Mouse (Mus musculus) lung, embryonic 14.5 days (tissue): ENCODE measurements at regions not wholly inside any gene's neighbourhood (a gene's known extent, or its start where the extent isn't known, plus 50 kb on each side); places are given as distances from the start of the nearest gene placed in this dataset.
A peak's percentile ranks its signal among the peaks of the same experiment; 100 is the strongest.

Experiments
- ATAC-seq: fragments of 200-750 bp; cut with Nextera tagmentation; 2 replicates; pipeline ENCODE4 v1.8.0; 2017; ENCODE audit warnings: mild to moderate bottlenecking, moderate TSS enrichment, moderate library complexity; ENCODE audit not compliant: insufficient read depth
- DNase-seq: peaks from one replicate; pipeline ENCODE4 v3.0.0-alpha.2; 2015
- H3K27ac ChIP-seq: fragments of 300-500 bp; sonication (generic); 2 replicates; pipeline ENCODE4 v1.5.1; 2014; ENCODE audit warnings: low read depth, mild to moderate bottlenecking, moderate library complexity
- H3K27me3 ChIP-seq: fragments of 300-500 bp; sonication (generic); 2 replicates; pipeline ENCODE4 v1.6.1; 2014; ENCODE audit warnings: low read length, control low read depth; ENCODE audit not compliant: insufficient read depth
- H3K36me3 ChIP-seq: fragments of 300-500 bp; sonication (generic); 2 replicates; pipeline ENCODE4 v1.6.1; 2014; ENCODE audit warnings: control low read depth; ENCODE audit not compliant: insufficient read depth
- H3K4me1 ChIP-seq: fragments of 300-500 bp; sonication (generic); 2 replicates; pipeline ENCODE4 v1.6.1; 2014; ENCODE audit warnings: antibody characterized with exemption, control low read depth; ENCODE audit not compliant: insufficient read depth
- H3K4me2 ChIP-seq: fragments of 300-500 bp; sonication (generic); 2 replicates; pipeline ENCODE4 v1.6.1; 2014; ENCODE audit warnings: mild to moderate bottlenecking
- H3K4me3 ChIP-seq: fragments of 300-500 bp; sonication (generic); 2 replicates; pipeline ENCODE4 v1.5.1; 2014; ENCODE audit warnings: low read depth, low read length
- H3K9ac ChIP-seq: fragments of 300-500 bp; sonication (generic); 2 replicates; pipeline ENCODE4 v1.6.1; 2014
- H3K9me3 ChIP-seq: fragments of 300-500 bp; sonication (generic); 2 replicates; pipeline ENCODE4 v1.6.1; 2016; ENCODE audit warnings: low read depth, low read length, control low read depth
- CTCF ChIP-seq: IDR thresholded peaks from 2 replicates; pipeline ENCODE4 v1.5.1; 2016; ENCODE audit warnings: antibody characterized with exemption, low read depth
- WGBS: fragments of 180-500 bp; shearing (Covaris S2); extraction: QIAGEN DNeasy Blood & Tissue Kit; methylation state at CpG from one replicate; pipeline ENCODE4 v1.1.7; 2014; 5-methylcytosine and 5-hydroxymethylcytosine counted together

- no peak for TF ChIP-seq CTCF
- ATAC-seq (peak; percentile 92), DNase-seq (peak; percentile 82)
- Histone ChIP-seq H3K9ac (peak overlapping the region; percentile 23; the same call in 1 of the 2 replicates), H3K4me3 (no peak overlapping the region), H3K9me3 (no peaks in the 10 kb centered on the region), H3K4me1 (peaks cover 7% of the 10 kb centered on the region; the same call in 1 of the 2 replicates), H3K27me3 (no peaks in the 10 kb centered on the region), H3K36me3 (no peaks in the 10 kb centered on the region), H3K4me2 (peak overlapping the region; percentile 45), H3K27ac (peak overlapping the region; percentile 87)
- 21% methylated on average over 14 of the region's 14 CpGs for whole genome bisulfite sequencing
Observed at GRCm38 (mm10) chr8:34679565-34680291, 568.2 kb upstream of the Gm10131 start.

GRCm38 (mm10) chr8:34678879-34679278, 567.3 kb upstream of the Gm10131 start:
- WGBS: 97% methylated on average over 8 of the region's 8 CpGs
- Histone ChIP-seq H3K9me3 (no peaks in the 10 kb centered on the region), H3K4me3 (no peak overlapping the region), H3K27ac (no peak overlapping the region), H3K27me3 (no peaks in the 10 kb centered on the region), H3K9ac (no peak overlapping the region), H3K36me3 (no peaks in the 10 kb centered on the region), H3K4me2 (no peak overlapping the region), H3K4me1 (peaks cover 7% of the 10 kb centered on the region; the same call in 1 of the 2 replicates)
- no peak for ATAC-seq
- TF ChIP-seq CTCF: no peak
- no peak for DNase-seq

GRCm38 (mm10) chr8:34671716-34672115, 560.2 kb upstream of the Gm10131 start:
- 11% methylated on average over 3 of the region's 3 CpGs for WGBS
- Histone ChIP-seq H3K4me2 (no peak overlapping the region), H3K4me3 (no peak overlapping the region), H3K27me3 (no peaks in the 10 kb centered on the region), H3K36me3 (no peaks in the 10 kb centered on the region), H3K9ac (no peak overlapping the region), H3K4me1 (no peaks in the 10 kb centered on the region), H3K9me3 (no peaks in the 10 kb centered on the region), H3K27ac (no peak overlapping the region)
- ATAC-seq: no peak
- DNase-seq: no peak
- TF ChIP-seq CTCF: no peak

- H3K9me3 ChIP-seq: no peaks in the 10 kb centered on the region
- H3K27me3 ChIP-seq: no peaks in the 10 kb centered on the region
- WGBS: 22% methylated on average over 4 of the region's 4 CpGs
- H3K9ac ChIP-seq: no peak overlapping the region
- DNase-seq (no peak), ATAC-seq (no peak)
- no peak overlapping the region for H3K4me3 ChIP-seq
- H3K36me3 ChIP-seq: no peaks in the 10 kb centered on the region
- no peak overlapping the region for H3K27ac ChIP-seq
- no peak overlapping the region for H3K4me2 ChIP-seq
- no peaks in the 10 kb centered on the region for H3K4me1 ChIP-seq
- no peak for TF ChIP-seq CTCF
Observed at GRCm38 (mm10) chr8:34670930-34671715, 559.6 kb upstream of the Gm10131 start.

DNA sequence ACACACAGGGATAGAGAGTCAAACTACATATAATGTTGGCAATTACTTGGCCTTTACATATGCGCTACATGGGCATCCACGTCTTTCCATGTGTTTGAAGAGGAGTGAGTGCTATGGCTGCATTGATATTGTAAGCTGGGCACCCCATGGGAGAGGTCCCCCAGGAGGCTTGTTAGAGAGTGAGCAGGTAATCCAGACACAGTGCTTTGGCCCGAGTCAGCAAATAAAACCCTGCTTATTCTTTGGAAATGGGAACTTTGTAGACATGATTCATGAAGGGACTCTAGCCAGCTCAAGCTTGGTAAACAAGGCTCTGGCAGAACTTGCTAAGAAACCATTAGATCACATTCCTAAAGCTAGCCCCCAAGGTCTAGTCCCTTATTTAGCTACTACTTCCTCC, 557.6 kb upstream of the Gm10131 start:
- Histone ChIP-seq H3K4me1 (no peaks in the 10 kb centered on the region), H3K36me3 (no peaks in the 10 kb centered on the region), H3K27me3 (no peaks in the 10 kb centered on the region), H3K27ac (no peak overlapping the region), H3K4me3 (no peak overlapping the region), H3K9me3 (no peaks in the 10 kb centered on the region), H3K4me2 (no peak overlapping the region), H3K9ac (no peak overlapping the region)
- no peak for TF ChIP-seq CTCF
- ATAC-seq (no peak), DNase-seq (no peak)
- WGBS: 81% methylated on average over 3 of the region's 3 CpGs

DNA sequence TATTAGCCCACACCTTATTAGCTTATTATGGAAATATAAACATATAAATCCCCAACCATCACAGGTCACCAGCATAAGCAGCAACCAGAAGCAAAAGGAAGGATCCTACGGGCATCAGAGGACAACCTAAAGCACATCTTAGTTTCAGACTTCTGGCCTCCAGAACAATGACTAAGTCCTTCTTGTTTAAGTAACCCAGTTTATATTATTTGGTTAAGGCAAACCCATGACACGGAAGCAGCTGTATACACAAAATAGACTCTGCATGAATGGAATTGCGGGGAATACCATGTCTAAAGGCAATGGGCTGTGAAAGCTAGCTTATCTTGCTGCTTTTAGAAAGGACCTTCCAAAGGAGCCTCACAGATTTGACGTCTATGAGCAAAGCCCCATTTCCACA, 552.9 kb upstream of the Gm10131 start:
- Histone ChIP-seq H3K4me1 (no peaks in the 10 kb centered on the region), H3K36me3 (no peaks in the 10 kb centered on the region), H3K9me3 (no peaks in the 10 kb centered on the region), H3K4me2 (no peak overlapping the region), H3K27me3 (no peaks in the 10 kb centered on the region), H3K4me3 (no peak overlapping the region), H3K27ac (no peak overlapping the region), H3K9ac (no peak overlapping the region)
- no peak for DNase-seq
- ATAC-seq: no peak
- 77% methylated on average over 4 of the region's 4 CpGs for WGBS
- no peak for TF ChIP-seq CTCF

- H3K4me2 ChIP-seq: no peak overlapping the region
- no peaks in the 10 kb centered on the region for H3K9me3 ChIP-seq
- no peak for TF ChIP-seq CTCF
- H3K36me3 ChIP-seq: no peaks in the 10 kb centered on the region
- no peaks in the 10 kb centered on the region for H3K4me1 ChIP-seq
- H3K27me3 ChIP-seq: no peaks in the 10 kb centered on the region
- no peak overlapping the region for H3K4me3 ChIP-seq
- no peak overlapping the region for H3K27ac ChIP-seq
- no peak overlapping the region for H3K9ac ChIP-seq
- ATAC-seq: no peak
- WGBS: 90% methylated on average over 6 of the region's 6 CpGs
- no peak for DNase-seq
Observed at GRCm38 (mm10) chr8:34662532-34662931, 551.0 kb upstream of the Gm10131 start.
